In genomic region chr9:44078136-44078797, GRCm38 (mm10) we compare ENCODE assay signal across 11 mouse cellular contexts. TPM values are rescaled to one million over a fixed set of nuclear protein-coding genes. Genes with fewer than 3 reads are reported as not detected.
DNase-seq lines count a peak whose midpoint lies in the region; ATAC-seq and TF ChIP-seq lines count a peak whose summit lies in the region.
"Had no signal": no experiment of that assay in that cellular context is flagged by ENCODE, and none has a peak within 500 bp of the region (broad histone marks: within the 10 kb centered on the region; RNA-seq: fewer than 3 reads in every experiment).

No protein-coding gene starts in this region.

- H3K27me3 ChIP-seq in cerebellum, adult 2 months (ENCODE audit: control insufficient read depth, insufficient read depth, low read length), result no peaks in the 10 kb centered on the region
- H3K27me3 ChIP-seq in heart, embryonic 16.5 days (ENCODE audit: control insufficient read depth, insufficient read depth, low read length), result no peaks in the 10 kb centered on the region
- H3K27me3 ChIP-seq: embryonic facial prominence, embryonic 15.5 days; limb, embryonic 15.5 days had no signal

- 0 out of 2 replicates have a peak, but pooled peaks cover 2% of the 10 kb centered on the region for H3K36me3 ChIP-seq in heart, embryonic 16.5 days (ENCODE audit: control insufficient read depth, insufficient read depth)
- H3K36me3 ChIP-seq: embryonic facial prominence, embryonic 15.5 days; limb, embryonic 15.5 days; midbrain, embryonic 15.5 days had no signal

- 43% methylated on average over 10 of the region's 10 CpGs for WGBS in cerebellum, adult 2 months
- WGBS in heart, embryonic 16.5 days, result 66% methylated on average over 10 of the region's 10 CpGs

- TF ChIP-seq CTCF in cerebellum, adult 2 months (IDR thresholded peaks at IDR 0.05; ENCODE audit: borderline replicate concordance, insufficient read depth, low read depth, low read length), result no peak

- peak overlapping the region; percentile 48; the same call in 1 of the 2 replicates for H3K4me2 ChIP-seq in heart, embryonic 16.5 days (ENCODE audit: low read depth, low read length)
- H3K4me2 ChIP-seq: embryonic facial prominence, embryonic 15.5 days; limb, embryonic 15.5 days; midbrain, embryonic 15.5 days had no signal

- DNase-seq in cerebellum, adult 2 months, result no peak
- DNase-seq in cerebellum, postnatal 4 days (ENCODE audit: low spot score in 2 of 2), result no peak
- DNase-seq in heart, adult 8-10 months (ENCODE audit: low spot score), result no peak
- DNase-seq in lung, postnatal 36 days, result peak; percentile 13
- DNase-seq in lung, postnatal 25 days (ENCODE audit: low spot score), result no peak
- no peak for DNase-seq in thymus, postnatal 14 days
- no peak for DNase-seq in thymus, postnatal 36 days

- ATAC-seq in heart, embryonic 16.5 days (replicated peaks; ENCODE audit: extremely low read depth, insufficient read depth, low FRiP score), result no peak

- peak overlapping the region; percentile 62 for H3K9ac ChIP-seq in heart, embryonic 16.5 days (ENCODE audit: low read length)
- H3K9ac ChIP-seq: embryonic facial prominence, embryonic 15.5 days; limb, embryonic 15.5 days; midbrain, embryonic 15.5 days had no signal

- TF ChIP-seq POLR2A in cerebellum, adult 2 months (IDR thresholded peaks at IDR 0.05; ENCODE audit: borderline replicate concordance, insufficient read depth, low read length), result no peak

- peaks cover 57% of the 10 kb centered on the region for H3K4me1 ChIP-seq in cerebellum, adult 2 months (ENCODE audit: control insufficient read depth, insufficient read depth, low read length)
- H3K4me1 ChIP-seq in heart, embryonic 16.5 days (ENCODE audit: control insufficient read depth, insufficient read depth, low read length), result peaks cover 59% of the 10 kb centered on the region

- peak overlapping the region; percentile 70 for H3K27ac ChIP-seq in cerebellum, adult 2 months (ENCODE audit: insufficient read depth, low read length)
- peak overlapping the region; percentile 93 for H3K27ac ChIP-seq in heart, embryonic 16.5 days (ENCODE audit: low read length)
- H3K27ac ChIP-seq: limb, embryonic 15.5 days; midbrain, embryonic 15.5 days had no signal

- no peaks in the 10 kb centered on the region for H3K9me3 ChIP-seq in heart, embryonic 16.5 days (replicated peaks; ENCODE audit: control insufficient read depth, low read length)
- H3K9me3 ChIP-seq: embryonic facial prominence, embryonic 15.5 days; limb, embryonic 15.5 days; midbrain, embryonic 15.5 days had no signal

- peak overlapping the region; percentile 12 for H3K4me3 ChIP-seq in cerebellum, adult 2 months (replicated peaks; ENCODE audit: insufficient read depth, low read depth, low read length)
- no peak overlapping the region for H3K4me3 ChIP-seq in heart, embryonic 16.5 days (ENCODE audit: low read length)
- H3K4me3 ChIP-seq: embryonic facial prominence, embryonic 15.5 days; limb, embryonic 15.5 days; midbrain, embryonic 15.5 days had no signal

RNA-seq across cellular contexts. Expression of gene Usp2, which starts 11.4 kb away (rescaled TPM):
- polyA plus RNA-seq in cerebellum, adult 2 months (2012; rRNA removed), result 43.5 and 47.1 TPM in 2 replicates
- 77.5 and 89.6 TPM in 2 replicates for polyA plus RNA-seq in heart, embryonic 16.5 days (2015; fragmentation: Nextera tagmentation; extraction: Ambion mirVana)
- 100 to 1,000 TPM; 160 to 205 (median 195) TPM for total RNA-seq in heart, adult 8-10 months (2022)

RNA-seq across cellular contexts. Expression of gene Mfrp, which starts 23.3 kb away (rescaled TPM):
- 2.7 and 7.3 TPM in 2 replicates for polyA plus RNA-seq in cerebellum, adult 2 months (2012; rRNA removed)
- polyA plus RNA-seq in heart, embryonic 16.5 days (2015; fragmentation: Nextera tagmentation; extraction: Ambion mirVana), result 0.12 TPM in 1 of 2 replicates, not detected in the other
- total RNA-seq in heart, adult 8-10 months (2022), result not detected

RNA-seq across cellular contexts. Expression of gene C1qtnf5, which starts 28.8 kb away (rescaled TPM):
- polyA plus RNA-seq in cerebellum, adult 2 months (2012; rRNA removed), result 26.0 and 29.1 TPM in 2 replicates
- polyA plus RNA-seq in heart, embryonic 16.5 days (2015; fragmentation: Nextera tagmentation; extraction: Ambion mirVana), result 3.5 and 4.2 TPM in 2 replicates
- 10 to 100 TPM in 1 of 4 experiments, 1 to 10 TPM in 3; 7.6 to 12.9 (median 8.9) TPM for total RNA-seq in heart, adult 8-10 months (2022)

RNA-seq across cellular contexts. Expression of gene Gm49380, which starts 35.0 kb away (rescaled TPM):
- 0.41 and 0.75 TPM in 2 replicates for polyA plus RNA-seq in cerebellum, adult 2 months (2012; rRNA removed)
- polyA plus RNA-seq in heart, embryonic 16.5 days (2015; fragmentation: Nextera tagmentation; extraction: Ambion mirVana), result 0.07 and 0.20 TPM in 2 replicates
- under 1 TPM; 0.11 to 0.47 (median 0.30) TPM for total RNA-seq in heart, adult 8-10 months (2022)

RNA-seq across cellular contexts. Expression of gene Rnf26, which starts 35.0 kb away (rescaled TPM):
- polyA plus RNA-seq in cerebellum, adult 2 months (2012; rRNA removed), result 31.2 and 34.0 TPM in 2 replicates
- polyA plus RNA-seq in heart, embryonic 16.5 days (2015; fragmentation: Nextera tagmentation; extraction: Ambion mirVana), result 31.7 and 36.6 TPM in 2 replicates
- total RNA-seq in heart, adult 8-10 months (2022), result 1 to 10 TPM; 5.2 to 7.0 (median 6.4) TPM
